Mouse (Mus musculus): ENCODE measurements around the gene Rabggta.

DNA sequence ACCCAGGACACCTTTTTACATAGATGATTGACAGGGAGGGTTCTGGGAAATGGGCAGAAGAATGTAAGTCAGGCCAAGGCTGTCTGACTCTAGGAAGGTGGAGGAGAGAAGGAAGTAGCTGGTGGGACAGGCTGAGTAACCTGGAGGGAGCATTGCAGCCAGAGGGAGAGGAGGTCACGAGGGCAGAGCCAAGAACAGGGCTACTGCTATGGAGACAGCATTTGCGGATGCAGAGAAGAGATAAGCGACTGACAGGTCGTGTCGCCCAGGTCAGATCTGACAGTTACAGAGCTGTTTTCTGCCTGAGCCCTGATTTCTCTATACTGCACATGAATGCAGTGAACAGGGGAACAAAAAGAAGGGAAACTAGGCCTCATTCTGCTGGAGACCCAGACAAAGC lies 14.7 kb downstream of the Rabggta start:
- TF ChIP-seq CTCF (IDR thresholded peaks at IDR 0.05; ENCODE audit: borderline replicate concordance, insufficient read depth, low read length) (no peak), POLR2A (IDR thresholded peaks at IDR 0.05; ENCODE audit: low read depth, low read length) (no peak)
